Mouse (Mus musculus) embryonic fibroblast, embryonic 13.5 days (primary cell): ENCODE measurements at regions not wholly inside any gene's neighbourhood (a gene's known extent, or its start where the extent isn't known, plus 50 kb on each side); places are given as distances from the start of the nearest gene placed in this dataset.

Experiments
- CTCF ChIP-seq: IDR thresholded peaks from 2 replicates; pipeline ENCODE4 v1.5.1; 2011; ENCODE audit warnings: mild to moderate bottlenecking, control low read depth, low read length, moderate library complexity, borderline replicate concordance; ENCODE audit not compliant: insufficient read depth
- POLR2A ChIP-seq: IDR thresholded peaks from 2 replicates; pipeline ENCODE4 v1.6.1; 2011; ENCODE audit warnings: low read depth, mild to moderate bottlenecking, control low read depth, low read length, moderate library complexity

GRCm38 (mm10) chr1:190036726-190037125, 114.6 kb upstream of the Smyd2 start:
- TF ChIP-seq POLR2A (no peak), CTCF (no peak)
